Mouse (Mus musculus) neural tube, embryonic 15.5 days (tissue): ENCODE data around the gene Apoe. TPM values are rescaled to one million over a fixed set of nuclear protein-coding genes. Genes with fewer than 3 reads are reported as not detected.
"Not testable (repeated sequence)": the region's sequence is repeated elsewhere in the genome, so short reads cannot be mapped to it uniquely, and the experiment has no call there.

ENCODE experiments used
- ATAC-seq: fragments of 200-750 bp; cut with Nextera tagmentation; 2 replicates; pipeline ENCODE4 v1.8.0; 2017; ENCODE audit warnings: mild to moderate bottlenecking, moderate TSS enrichment, moderate library complexity; ENCODE audit not compliant: low FRiP score
- H3K27ac ChIP-seq: fragments of 300-500 bp; sonication (generic); replicated peaks from 2 replicates; pipeline ENCODE4 v1.5.1; 2015; ENCODE audit warnings: mild to moderate bottlenecking, inconsistent platforms
- H3K27me3 ChIP-seq: fragments of 300-500 bp; sonication (generic); replicated peaks from 2 replicates; pipeline ENCODE4 v1.6.1; 2015; ENCODE audit warnings: inconsistent platforms
- H3K36me3 ChIP-seq: fragments of 300-500 bp; sonication (generic); 2 replicates; pipeline ENCODE4 v1.6.1; 2015; ENCODE audit warnings: inconsistent platforms
- H3K4me1 ChIP-seq: fragments of 300-500 bp; sonication (generic); 2 replicates; pipeline ENCODE4 v1.6.1; 2015; ENCODE audit warnings: inconsistent platforms
- H3K4me2 ChIP-seq: fragments of 300-500 bp; sonication (generic); 2 replicates; pipeline ENCODE4 v1.6.1; 2015; ENCODE audit warnings: inconsistent platforms, mild to moderate bottlenecking, moderate library complexity
- H3K4me3 ChIP-seq: fragments of 300-500 bp; sonication (generic); replicated peaks from 2 replicates; pipeline ENCODE4 v1.5.1; 2015; ENCODE audit warnings: mild to moderate bottlenecking, inconsistent platforms
- H3K9ac ChIP-seq: fragments of 300-500 bp; sonication (generic); replicated peaks from 2 replicates; pipeline ENCODE4 v1.6.1; 2015; ENCODE audit warnings: mild to moderate bottlenecking, inconsistent platforms
- H3K9me3 ChIP-seq: fragments of 300-500 bp; sonication (generic); replicated peaks from 2 replicates; pipeline ENCODE4 v1.6.1; 2016; ENCODE audit warnings: inconsistent platforms
- WGBS: fragments of 180-500 bp; shearing (Covaris S2); methylation state at CpG from one replicate; pipeline ENCODE4 v1.1.7; 2015; ENCODE audit warnings: mixed read lengths; 5-methylcytosine and 5-hydroxymethylcytosine counted together
- polyA plus RNA-seq: library from polyadenylated mRNA; unstranded; fragments of >200 nt; fragmentation: Nextera tagmentation; extraction: Ambion mirVana; gene quantifications from 2 replicates; pipeline ENCODE4 v1.2.1, GENCODE M21; 2015

Gene Apoe
- polyA plus RNA-seq, 1 experiment from 2014 or later = 683 TPM

- no peaks in the 10 kb centered on the region for H3K9me3 ChIP-seq
- H3K4me2 ChIP-seq = no peak overlapping the region
- no peak overlapping the region for H3K9ac ChIP-seq
- peaks cover 2% of the 10 kb centered on the region; the same call in 1 of the 2 replicates for H3K4me1 ChIP-seq
- H3K27ac ChIP-seq = no peak overlapping the region
- no peaks in the 10 kb centered on the region for H3K36me3 ChIP-seq
- H3K27me3 ChIP-seq = no peaks in the 10 kb centered on the region
- H3K4me3 ChIP-seq = no peak overlapping the region
- WGBS = 93% methylated on average over 10 of the region's 10 CpGs
- ATAC-seq = no peak
Measured at GRCm38 (mm10) chr7:19688101-19688500, 10.9 kb downstream of the Apoe start.

DNA sequence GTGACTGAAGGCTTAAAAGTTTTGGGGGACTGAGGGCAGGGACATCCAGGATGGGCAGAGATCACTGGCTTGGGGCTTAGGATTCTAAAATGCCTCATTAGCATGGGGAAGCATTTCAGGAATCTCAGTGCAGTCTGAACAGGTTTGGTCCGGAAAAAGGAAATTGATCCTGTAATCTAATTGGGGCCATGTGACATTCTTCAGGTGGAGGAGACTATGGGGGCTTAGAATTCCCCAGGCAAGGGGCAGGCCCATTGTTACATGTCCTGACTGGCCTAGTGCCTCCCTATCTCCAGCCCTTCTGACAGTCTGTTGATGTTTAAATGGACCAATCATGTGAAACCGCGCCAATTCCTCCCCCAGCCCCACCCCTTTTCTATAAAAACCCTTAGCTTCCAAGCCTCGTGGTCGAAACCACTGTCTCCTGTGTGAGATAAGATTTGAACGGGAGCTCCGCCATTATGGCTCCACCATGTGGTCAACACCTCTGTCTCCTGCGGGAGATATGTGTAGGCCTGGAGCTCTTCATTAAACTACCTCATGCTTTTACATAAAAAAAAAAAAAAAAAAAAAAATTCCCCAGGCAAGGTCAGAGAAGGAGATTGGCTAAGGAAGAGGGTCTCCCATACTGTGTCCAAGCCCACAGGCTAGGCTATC, 11.9 kb downstream of the Apoe start:
- WGBS = 83% methylated on average over 8 of the region's 8 CpGs
- not testable (repeated sequence) for H3K4me3 ChIP-seq, H3K27ac ChIP-seq, H3K9me3 ChIP-seq, H3K27me3 ChIP-seq, H3K4me2 ChIP-seq, ATAC-seq, H3K4me1 ChIP-seq, H3K9ac ChIP-seq, H3K36me3 ChIP-seq

GRCm38 (mm10) chr7:19686521-19686920, 12.5 kb downstream of the Apoe start:
- Histone ChIP-seq H3K27ac (no peak overlapping the region), H3K4me1 (no peaks in the 10 kb centered on the region), H3K27me3 (no peaks in the 10 kb centered on the region), H3K9me3 (no peaks in the 10 kb centered on the region), H3K4me3 (no peak overlapping the region), H3K36me3 (no peaks in the 10 kb centered on the region), H3K9ac (no peak overlapping the region), H3K4me2 (no peak overlapping the region)
- no peak for ATAC-seq
- WGBS = 91% methylated on average over 6 of the region's 6 CpGs

- ATAC-seq = no peak
- WGBS = 79% methylated on average over 4 of the region's 4 CpGs
Measured at GRCm38 (mm10) chr7:19685374-19685773, 13.6 kb downstream of the Apoe start.

GRCm38 (mm10) chr7:19683771-19684201, 15.2 kb downstream of the Apoe start:
- Histone ChIP-seq H3K9me3 (no peaks in the 10 kb centered on the region), H3K27ac (no peak overlapping the region), H3K9ac (no peak overlapping the region), H3K4me2 (no peak overlapping the region), H3K36me3 (no peaks in the 10 kb centered on the region), H3K27me3 (no peaks in the 10 kb centered on the region), H3K4me1 (no peaks in the 10 kb centered on the region), H3K4me3 (no peak overlapping the region)
- WGBS = 92% methylated on average over 6 of the region's 6 CpGs
- ATAC-seq = no peak

More at GRCm38 (mm10) chr7:19685374-19685773, 13.6 kb downstream of the Apoe start:
- H3K4me2 ChIP-seq = no peak overlapping the region
- H3K4me3 ChIP-seq = no peak overlapping the region
- no peaks in the 10 kb centered on the region for H3K27me3 ChIP-seq
- no peak overlapping the region for H3K9ac ChIP-seq
- no peaks in the 10 kb centered on the region for H3K36me3 ChIP-seq
- no peak overlapping the region for H3K27ac ChIP-seq
- no peaks in the 10 kb centered on the region for H3K9me3 ChIP-seq
- H3K4me1 ChIP-seq = no peaks in the 10 kb centered on the region

GRCm38 (mm10) chr7:19682979-19683378, 16.0 kb downstream of the Apoe start:
- no peaks in the 10 kb centered on the region for H3K27me3 ChIP-seq
- ATAC-seq = no peak
- no peaks in the 10 kb centered on the region for H3K4me1 ChIP-seq
- H3K27ac ChIP-seq = no peak overlapping the region
- no peak overlapping the region for H3K9ac ChIP-seq
- 80% methylated on average over 3 of the region's 3 CpGs for WGBS
- no peaks in the 10 kb centered on the region for H3K9me3 ChIP-seq
- no peaks in the 10 kb centered on the region for H3K36me3 ChIP-seq
- no peak overlapping the region for H3K4me2 ChIP-seq
- no peak overlapping the region for H3K4me3 ChIP-seq

- WGBS = 70% methylated on average over 8 of the region's 8 CpGs
- Histone ChIP-seq H3K9me3 (no peaks in the 10 kb centered on the region), H3K9ac (no peak within 1 kb of the TSS), H3K4me1 (no peaks in the 10 kb centered on the region), H3K4me2 (no peak within 1 kb of the TSS), H3K36me3 (no peaks in the 10 kb centered on the region), H3K27ac (no peak within 1 kb of the TSS), H3K27me3 (no peaks in the 10 kb centered on the region), H3K4me3 (no peak within 1 kb of the TSS)
- ATAC-seq = no peak
Measured at GRCm38 (mm10) chr7:19681202-19681694, 17.7 kb downstream of the Apoe start, which contains the start of the genes Gm44805 and Apoc4. Gm44805 (minus strand) TSS chr7:19681423. Apoc4 (minus strand) TSS chr7:19681479.

DNA sequence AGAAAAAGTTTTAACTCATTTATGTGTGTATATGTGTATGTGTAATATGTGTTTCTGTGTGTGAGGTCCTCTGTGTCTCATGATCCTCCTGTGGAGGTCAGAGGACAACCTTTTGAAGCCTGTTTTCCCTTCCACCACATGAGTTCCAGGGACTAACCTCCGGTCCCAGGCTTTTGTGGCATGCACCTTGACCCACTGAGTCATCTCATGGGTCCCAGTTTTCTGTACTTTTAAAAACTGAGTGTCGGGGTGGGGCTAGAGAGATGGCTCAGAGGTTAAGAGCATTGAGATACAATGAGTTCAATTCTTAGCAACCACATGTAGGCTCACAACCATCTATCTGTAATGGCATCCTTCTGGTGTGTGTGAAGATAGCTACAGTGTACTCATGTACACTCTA, 18.3 kb downstream of the Apoe start:
- no peaks in the 10 kb centered on the region for H3K9me3 ChIP-seq
- H3K27me3 ChIP-seq = no peaks in the 10 kb centered on the region
- WGBS = 83% methylated on average over 2 of the region's 2 CpGs
- H3K36me3 ChIP-seq = no peaks in the 10 kb centered on the region
- no peak for ATAC-seq
- no peak overlapping the region for H3K9ac ChIP-seq
- no peak overlapping the region for H3K4me2 ChIP-seq
- no peaks in the 10 kb centered on the region for H3K4me1 ChIP-seq
- no peak overlapping the region for H3K27ac ChIP-seq
- H3K4me3 ChIP-seq = no peak overlapping the region

DNA sequence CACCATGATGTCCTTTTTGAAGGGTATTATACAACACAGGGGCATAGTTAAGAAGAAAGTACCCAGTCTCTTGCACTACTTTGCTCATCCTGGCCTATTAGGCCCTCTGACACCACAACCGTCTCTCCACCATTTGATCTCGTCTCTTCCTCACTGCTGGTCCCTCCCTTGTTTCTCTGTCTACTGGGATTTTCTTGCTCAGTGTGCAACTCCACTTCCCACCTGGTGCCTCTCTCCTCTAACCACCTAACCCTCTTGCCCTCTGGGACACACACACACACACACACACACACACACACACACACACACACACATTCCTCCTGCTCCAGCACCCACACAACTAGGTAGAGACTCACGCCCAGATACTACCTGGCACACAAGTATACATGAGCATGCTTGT, 20.1 kb downstream of the Apoe start:
- Histone ChIP-seq H3K4me1 (no peaks in the 10 kb centered on the region), H3K27me3 (no peaks in the 10 kb centered on the region), H3K9me3 (no peaks in the 10 kb centered on the region), H3K27ac (no peak overlapping the region), H3K4me2 (no peak overlapping the region), H3K36me3 (no peaks in the 10 kb centered on the region), H3K4me3 (no peak overlapping the region), H3K9ac (no peak overlapping the region)
- 93% methylated on average over 3 of the region's 3 CpGs for WGBS
- ATAC-seq = no peak

- WGBS = 81% methylated on average over 8 of the region's 8 CpGs
- H3K36me3 ChIP-seq = no peaks in the 10 kb centered on the region
- no peaks in the 10 kb centered on the region for H3K9me3 ChIP-seq
- no peak within 1 kb of the TSS for H3K4me2 ChIP-seq
- no peak within 1 kb of the TSS for H3K4me3 ChIP-seq
- H3K27ac ChIP-seq = no peak within 1 kb of the TSS
- H3K9ac ChIP-seq = no peak within 1 kb of the TSS
- H3K27me3 ChIP-seq = no peaks in the 10 kb centered on the region
- ATAC-seq = no peak
- no peaks in the 10 kb centered on the region for H3K4me1 ChIP-seq
Measured at GRCm38 (mm10) chr7:19677872-19678271, 21.1 kb downstream of the Apoe start, which contains the start of gene Apoc2. Apoc2 (minus strand) TSS chr7:19677941.

DNA sequence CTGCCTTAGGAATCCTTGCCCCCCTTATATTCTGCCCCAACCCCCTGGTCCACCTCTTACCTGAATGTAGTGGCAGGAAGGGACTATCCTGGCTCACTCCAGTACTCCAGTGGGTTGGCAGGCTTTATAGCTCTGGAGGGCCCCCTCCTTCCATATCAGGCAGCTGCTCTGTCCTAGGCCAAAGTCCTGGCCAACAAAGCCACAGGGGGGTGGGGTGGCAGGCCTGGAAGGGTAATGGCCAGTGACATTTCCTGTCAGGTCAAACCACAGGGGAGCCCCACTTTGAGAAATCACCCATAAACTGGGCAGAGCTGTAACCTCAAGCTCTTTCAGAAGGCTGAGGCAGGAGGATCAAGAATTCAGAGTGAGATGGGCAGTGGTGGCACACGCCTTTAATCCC, 22.3 kb downstream of the Apoe start:
- WGBS = 70% methylated on average over 1 of the region's 1 CpGs
- Histone ChIP-seq H3K4me3 (no peak overlapping the region), H3K27me3 (no peaks in the 10 kb centered on the region), H3K9me3 (no peaks in the 10 kb centered on the region), H3K4me2 (no peak overlapping the region), H3K27ac (no peak overlapping the region), H3K9ac (no peak overlapping the region), H3K36me3 (no peaks in the 10 kb centered on the region), H3K4me1 (no peaks in the 10 kb centered on the region)
- no peak for ATAC-seq

- Histone ChIP-seq H3K36me3 (no peaks in the 10 kb centered on the region), H3K9me3 (no peaks in the 10 kb centered on the region), H3K4me1 (no peaks in the 10 kb centered on the region), H3K4me2 (no peak overlapping the region), H3K9ac (no peak overlapping the region), H3K27ac (no peak overlapping the region), H3K4me3 (no peak overlapping the region), H3K27me3 (no peaks in the 10 kb centered on the region)
- ATAC-seq = no peak
- 86% methylated on average over 10 of the region's 10 CpGs for WGBS
Measured at GRCm38 (mm10) chr7:19675824-19676223, 23.2 kb downstream of the Apoe start.
